Mouse (Mus musculus) spleen, adult 2 months (tissue): ENCODE measurements around the gene Naaladl2. TPM values are rescaled to one million over a fixed set of nuclear protein-coding genes. Genes with fewer than 3 reads are reported as not detected.

Source experiments
- DNase-seq, 2 experiments: peaks; one replicate each; pipeline versions ENCODE4 v3.0.0 to v3.0.0-alpha.2; 2012 to 2021; ENCODE audit warnings: low spot score in 2 of 2, low read depth in 1 of 2
- H3K27ac ChIP-seq: fragments of 200-500 bp; 2 replicates; pipeline ENCODE4 v1.5.1; 2012; ENCODE audit warnings: low read length, inconsistent platforms; ENCODE audit not compliant: insufficient read depth
- H3K27me3 ChIP-seq: fragments of 200-500 bp; 2 replicates; pipeline ENCODE4 v1.6.1; 2012; ENCODE audit warnings: mild to moderate bottlenecking, moderate library complexity, low read length, inconsistent platforms; ENCODE audit not compliant: control insufficient read depth, insufficient read depth
- H3K36me3 ChIP-seq: fragments of 200-500 bp; 2 replicates; pipeline ENCODE4 v1.6.1; 2012; ENCODE audit warnings: mild to moderate bottlenecking, low read length, inconsistent platforms; ENCODE audit not compliant: control insufficient read depth, insufficient read depth
- H3K4me1 ChIP-seq: fragments of 200-500 bp; 2 replicates; pipeline ENCODE4 v1.6.1; 2011; ENCODE audit warnings: inconsistent platforms; ENCODE audit not compliant: control insufficient read depth, insufficient read depth, insufficient read length
- H3K4me3 ChIP-seq: fragments of 200-500 bp; 2 replicates; pipeline ENCODE4 v1.5.1; 2011; ENCODE audit warnings: mild to moderate bottlenecking, inconsistent platforms; ENCODE audit not compliant: insufficient read depth, insufficient read length; ENCODE audit errors: extremely low read depth
- CTCF ChIP-seq: fragments of 200-500 bp; IDR thresholded peaks from 2 replicates; pipeline ENCODE4 v1.5.1; 2011; ENCODE audit warnings: mild to moderate bottlenecking, inconsistent platforms; ENCODE audit not compliant: insufficient read depth, insufficient read length, insufficient replicate concordance; ENCODE audit errors: extremely low read depth
- POLR2A ChIP-seq: fragments of 200-500 bp; IDR thresholded peaks from 2 replicates; pipeline ENCODE4 v1.6.1; 2011; ENCODE audit warnings: low read depth, low read length, inconsistent platforms
- WGBS: fragments of 180-500 bp; shearing (Covaris S2); methylation state at CpG from one replicate; pipeline ENCODE4 v1.1.7; 2018; 5-methylcytosine and 5-hydroxymethylcytosine counted together
- polyA plus RNA-seq: library from polyadenylated mRNA; depleted of rRNA; stranded (reverse); fragments of >200 nt; gene quantifications from 2 replicates; pipeline ENCODE4 v1.2.3, GENCODE M21; 2012

Naaladl2 gene
- polyA plus RNA-seq, 1 experiment, result not detected

DNA sequence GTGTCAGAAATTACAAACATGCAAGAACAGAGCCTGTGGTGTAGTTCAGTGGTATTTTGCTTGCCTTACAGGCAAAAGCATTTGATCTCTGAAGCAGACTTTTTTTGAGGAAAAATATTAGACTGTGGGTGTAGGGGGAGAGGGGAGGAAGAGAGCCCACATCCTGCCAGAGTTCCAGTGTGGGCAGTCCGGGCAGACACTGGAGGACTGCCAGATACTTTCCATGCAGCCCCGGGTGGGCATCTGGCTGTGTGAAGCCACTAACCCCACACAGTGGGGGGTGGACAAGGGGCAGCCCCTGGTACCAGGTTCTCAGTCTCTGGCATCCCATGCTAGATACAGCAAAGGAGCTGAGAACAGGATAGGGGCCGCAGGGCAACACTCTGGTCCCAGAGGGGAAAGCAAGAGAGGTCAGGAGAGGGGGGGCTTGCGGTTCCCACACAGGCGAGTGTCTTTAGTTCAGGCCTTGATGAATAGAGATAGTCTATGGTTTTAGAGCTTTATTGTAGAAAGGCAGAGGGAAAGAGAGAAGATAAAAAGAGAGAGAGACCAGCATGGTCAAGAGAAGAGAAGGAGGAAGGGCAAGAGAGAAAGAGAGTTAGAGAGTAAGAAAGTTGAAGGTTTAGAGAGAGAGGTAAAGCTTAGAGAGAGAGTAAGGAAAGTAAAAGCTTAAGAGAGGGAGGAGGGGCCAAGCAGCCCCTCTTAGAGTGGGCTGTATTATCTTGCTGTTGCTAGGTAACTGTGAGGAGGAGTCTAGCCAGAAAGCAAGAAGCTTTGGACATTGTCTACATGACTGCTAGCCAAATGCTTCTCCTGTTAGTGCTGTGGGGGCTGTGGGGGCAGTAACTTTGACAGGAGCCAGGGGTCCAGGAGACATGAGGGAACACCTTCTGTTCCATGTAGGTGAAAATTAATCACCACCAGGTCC, 18.9 kb downstream of the Naaladl2 start:
- 53% methylated on average over 5 of the region's 5 CpGs for WGBS
- Histone ChIP-seq H3K4me1 (no peaks in the 10 kb centered on the region), H3K4me3 (no peak overlapping the region; the same call in 1 of the 2 replicates), H3K27ac (no peak overlapping the region), H3K27me3 (no peaks in the 10 kb centered on the region), H3K36me3 (no peaks in the 10 kb centered on the region)
- TF ChIP-seq POLR2A (no peak), CTCF (no peak)
- DNase-seq, result no peak

DNA sequence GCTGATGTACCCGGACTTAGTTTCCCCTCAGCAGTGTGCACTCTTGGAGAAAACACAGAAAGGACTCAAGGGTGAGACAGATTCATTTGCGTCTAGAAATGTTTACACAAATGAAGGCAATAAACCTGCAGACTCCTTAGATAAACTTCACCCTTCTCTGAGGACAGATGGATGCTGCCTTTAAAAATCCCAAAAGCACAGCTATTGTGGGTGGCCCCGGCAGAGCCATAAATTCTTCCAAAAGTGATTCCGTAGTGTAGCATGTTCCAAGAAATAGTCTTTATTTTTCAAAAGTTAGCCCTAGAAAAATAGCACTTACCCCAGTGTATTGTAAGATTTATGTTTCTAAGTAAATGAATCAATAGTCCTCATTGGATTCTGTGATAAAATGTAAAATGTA, 31.0 kb downstream of the Naaladl2 start:
- DNase-seq, result no peak
- Histone ChIP-seq H3K36me3 (no peaks in the 10 kb centered on the region), H3K27me3 (no peaks in the 10 kb centered on the region), H3K4me1 (no peaks in the 10 kb centered on the region), H3K27ac (no peak overlapping the region), H3K4me3 (no peak overlapping the region)
- no peak for TF ChIP-seq CTCF
- no peak for TF ChIP-seq POLR2A
- WGBS, result 83% methylated on average over 4 of the region's 4 CpGs

DNA sequence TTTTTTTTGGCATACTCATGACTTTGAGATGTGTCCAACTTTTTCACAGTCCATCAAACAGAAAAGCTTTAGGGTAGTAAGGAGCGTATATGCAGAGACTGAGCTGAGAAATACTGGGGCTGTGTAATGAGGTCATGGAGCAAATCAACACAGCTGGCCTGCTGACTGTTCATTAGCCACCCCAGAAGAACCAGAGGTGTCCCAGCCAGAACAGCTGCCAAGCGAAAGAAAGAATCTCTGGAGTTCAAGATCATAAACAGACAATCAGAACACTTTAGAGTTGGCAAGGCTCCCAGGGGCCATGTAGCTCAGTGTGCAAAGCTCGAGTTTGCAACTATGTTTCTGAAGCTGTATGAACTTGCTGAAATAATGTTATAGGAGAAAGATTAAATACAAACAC, 35.1 kb downstream of the Naaladl2 start:
- no peak overlapping the region for H3K4me3 ChIP-seq
- no peaks in the 10 kb centered on the region for H3K27me3 ChIP-seq
- TF ChIP-seq POLR2A (no peak), CTCF (no peak)
- H3K4me1 ChIP-seq, result no peaks in the 10 kb centered on the region
- 85% methylated on average over 3 of the region's 3 CpGs for WGBS
- no peak overlapping the region for H3K27ac ChIP-seq
- no peaks in the 10 kb centered on the region for H3K36me3 ChIP-seq
- no peak for DNase-seq

DNA sequence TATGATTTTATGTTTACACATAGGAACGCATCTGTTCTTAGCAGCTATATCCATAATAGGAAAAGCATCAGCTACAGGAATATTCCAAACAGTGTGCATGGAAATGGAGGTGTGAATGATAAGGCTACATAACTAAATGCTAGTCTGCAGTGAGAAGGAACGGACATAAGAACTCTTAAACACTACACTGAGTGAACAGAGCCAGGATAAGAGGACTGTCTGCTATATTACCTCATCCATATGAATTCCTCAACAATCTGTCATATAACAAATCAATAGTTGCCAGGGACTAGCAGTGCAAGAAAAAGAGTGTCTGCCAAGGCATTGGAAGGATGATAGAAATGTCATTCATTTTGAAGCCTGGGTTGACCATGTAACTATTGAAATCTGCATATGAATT, 51.1 kb downstream of the Naaladl2 start:
- no peaks in the 10 kb centered on the region for H3K4me1 ChIP-seq
- DNase-seq, result no peak
- no peaks in the 10 kb centered on the region for H3K27me3 ChIP-seq
- no peak for TF ChIP-seq POLR2A
- no peak for TF ChIP-seq CTCF
- H3K36me3 ChIP-seq, result no peaks in the 10 kb centered on the region
- H3K4me3 ChIP-seq, result no peak overlapping the region
- WGBS, result 84% methylated on average over 2 of the region's 2 CpGs
- no peak overlapping the region for H3K27ac ChIP-seq

DNA sequence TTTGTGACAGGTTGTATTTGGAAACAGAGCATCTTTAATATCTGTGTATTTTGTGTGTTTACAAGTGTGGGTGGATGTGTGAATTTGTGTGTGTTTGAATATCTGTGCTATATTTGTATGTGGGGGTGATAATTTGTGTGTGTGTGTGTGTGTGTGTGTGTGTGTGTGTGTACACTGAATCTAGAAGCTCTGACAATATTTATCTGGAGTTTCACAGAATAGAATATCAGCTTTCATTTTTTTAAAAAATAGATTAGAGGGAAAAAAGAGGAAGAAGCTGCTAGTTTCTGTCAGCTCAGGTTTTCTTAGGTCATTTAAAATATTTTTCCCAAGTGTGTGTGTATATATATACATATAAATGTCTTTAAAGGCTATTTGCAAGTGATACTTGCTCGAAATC, 68.3 kb downstream of the Naaladl2 start:
- DNase-seq, result no peak
- H3K4me1 ChIP-seq, result no peaks in the 10 kb centered on the region
- 57% methylated on average over 1 of the region's 1 CpGs for WGBS
- H3K27me3 ChIP-seq, result no peaks in the 10 kb centered on the region
- H3K36me3 ChIP-seq, result no peaks in the 10 kb centered on the region
- no peak overlapping the region for H3K4me3 ChIP-seq
- no peak for TF ChIP-seq POLR2A
- no peak for TF ChIP-seq CTCF
- no peak overlapping the region for H3K27ac ChIP-seq

DNA sequence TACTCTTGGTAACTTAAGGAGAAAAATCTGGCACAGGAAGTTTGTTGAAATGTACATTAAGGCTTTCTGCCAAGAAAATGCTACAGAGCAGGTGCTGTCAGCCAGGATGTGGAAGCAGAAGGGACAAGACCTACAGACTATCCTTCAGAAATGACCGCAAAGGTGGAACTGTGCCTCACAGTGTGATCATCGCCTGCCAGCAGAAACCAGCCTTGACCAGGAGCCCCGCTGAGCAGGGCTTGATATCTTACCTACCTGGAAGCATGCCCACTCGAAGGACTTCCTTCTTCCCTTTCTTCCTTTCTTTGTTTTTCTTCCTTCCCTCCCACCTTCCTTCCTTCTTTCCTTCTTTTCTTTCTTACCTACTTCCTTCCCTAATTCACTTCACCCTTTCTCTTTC, 69.8 kb downstream of the Naaladl2 start:
- DNase-seq, result no peak
- no peaks in the 10 kb centered on the region for H3K36me3 ChIP-seq
- H3K4me3 ChIP-seq, result no peak overlapping the region
- TF ChIP-seq CTCF (no peak), POLR2A (no peak)
- no peaks in the 10 kb centered on the region for H3K27me3 ChIP-seq
- WGBS, result 76% methylated on average over 4 of the region's 4 CpGs
- no peak overlapping the region for H3K27ac ChIP-seq
- no peaks in the 10 kb centered on the region for H3K4me1 ChIP-seq

DNA sequence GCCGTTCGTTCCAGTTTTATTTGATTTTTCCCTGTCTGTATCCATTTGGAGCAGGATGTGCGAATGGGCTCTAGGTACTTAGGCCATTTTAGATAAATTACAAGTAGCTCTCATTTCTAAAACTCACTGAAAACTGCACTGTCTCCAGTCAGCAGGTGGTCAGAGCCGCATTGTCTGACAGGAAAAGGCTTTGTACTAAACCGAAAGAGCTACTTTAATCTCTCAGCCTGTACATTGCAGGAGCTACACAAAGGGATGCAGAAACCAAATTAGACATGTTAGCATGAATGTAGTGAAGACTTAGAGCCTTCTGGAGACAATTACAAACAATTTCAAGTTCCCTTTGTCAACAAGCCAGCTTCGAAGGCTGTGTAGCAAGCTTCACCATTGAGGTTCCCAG, 70.2 kb downstream of the Naaladl2 start:
- no peaks in the 10 kb centered on the region for H3K36me3 ChIP-seq
- no peaks in the 10 kb centered on the region for H3K4me1 ChIP-seq
- H3K27me3 ChIP-seq, result no peaks in the 10 kb centered on the region
- no peak for DNase-seq
- TF ChIP-seq CTCF (no peak), POLR2A (no peak)
- no peak overlapping the region for H3K27ac ChIP-seq
- no peak overlapping the region for H3K4me3 ChIP-seq
- 85% methylated on average over 6 of the region's 6 CpGs for WGBS
